Mouse (Mus musculus): Measurements from ENCODE around the gene Apbb2.

The Apbb2 gene

DNA sequence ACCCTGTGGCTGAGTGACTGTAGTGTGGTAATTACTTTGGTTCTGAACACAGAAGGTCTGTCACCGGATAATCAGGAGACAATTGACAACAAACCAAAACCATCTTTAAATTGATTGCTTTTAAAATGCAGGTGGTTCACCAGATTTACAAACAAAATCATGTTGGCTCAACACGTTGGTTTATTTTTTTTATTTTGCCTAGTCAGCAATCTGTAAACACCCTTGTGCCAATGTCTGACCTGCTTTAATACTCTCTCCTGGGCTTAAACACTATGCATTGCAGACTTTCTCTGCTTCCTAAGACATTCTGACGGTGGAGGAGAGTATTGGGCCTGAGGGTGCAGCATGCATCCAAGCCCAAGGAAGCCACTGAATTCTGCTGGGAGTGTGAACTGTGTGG, 22.3 kb downstream of the Apbb2 start:
- 0 out of 2 replicates have a peak, but pooled peaks cover 4% of the 10 kb centered on the region for H3K36me3 ChIP-seq (ENCODE audit: insufficient read depth, low read length)
- no peaks in the 10 kb centered on the region for H3K27me3 ChIP-seq (ENCODE audit: insufficient read depth, low read length)
- no peak overlapping the region for H3K4me3 ChIP-seq (replicated peaks; ENCODE audit: low read length)
- peaks cover 71% of the 10 kb centered on the region for H3K4me1 ChIP-seq (replicated peaks; ENCODE audit: low read depth, low read length)
- TF ChIP-seq POU5F1 (IDR thresholded peaks at IDR 0.05; ENCODE audit: borderline replicate concordance, low read length) (no peak), NANOG (IDR thresholded peaks at IDR 0.05; ENCODE audit: borderline replicate concordance, low read length) (no peak), CTCF (conservative IDR thresholded peaks at IDR 0.05; ENCODE audit: low read length) (no peak)
- no peaks in the 10 kb centered on the region for H3K9me3 ChIP-seq (ENCODE audit: low read length)

DNA sequence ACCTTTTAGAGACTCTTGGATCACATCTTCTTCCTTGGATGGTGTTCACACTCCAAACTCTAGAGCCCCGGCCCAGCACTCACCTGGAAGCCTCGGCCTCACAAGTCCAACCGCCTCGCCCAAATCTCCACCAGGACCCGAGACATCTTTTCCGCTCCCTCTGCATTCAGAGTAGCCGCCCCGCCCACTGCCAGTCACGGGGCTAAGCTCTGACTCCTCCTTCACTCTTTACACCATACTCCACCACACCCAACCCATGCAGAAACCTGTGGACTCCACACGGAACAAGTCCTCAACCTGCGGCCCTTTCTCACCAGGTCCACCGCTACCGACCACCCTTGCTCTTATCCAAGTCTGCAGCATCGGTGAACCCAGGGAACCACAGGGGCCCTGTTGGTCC, 23.7 kb downstream of the Apbb2 start:
- Histone ChIP-seq H3K9me3 (ENCODE audit: low read length) (no peaks in the 10 kb centered on the region), H3K4me3 (replicated peaks; ENCODE audit: low read length) (peak overlapping the region; percentile 76), H3K27me3 (ENCODE audit: insufficient read depth, low read length) (no peaks in the 10 kb centered on the region), H3K36me3 (ENCODE audit: insufficient read depth, low read length) (0 out of 2 replicates have a peak, but pooled peaks cover 7% of the 10 kb centered on the region), H3K4me1 (replicated peaks; ENCODE audit: low read depth, low read length) (peaks cover 64% of the 10 kb centered on the region)
- TF ChIP-seq CTCF (conservative IDR thresholded peaks at IDR 0.05; ENCODE audit: low read length): no peak
- TF ChIP-seq NANOG (IDR thresholded peaks at IDR 0.05; ENCODE audit: borderline replicate concordance, low read length): no peak
- no peak for TF ChIP-seq POU5F1 (IDR thresholded peaks at IDR 0.05; ENCODE audit: borderline replicate concordance, low read length)

DNA sequence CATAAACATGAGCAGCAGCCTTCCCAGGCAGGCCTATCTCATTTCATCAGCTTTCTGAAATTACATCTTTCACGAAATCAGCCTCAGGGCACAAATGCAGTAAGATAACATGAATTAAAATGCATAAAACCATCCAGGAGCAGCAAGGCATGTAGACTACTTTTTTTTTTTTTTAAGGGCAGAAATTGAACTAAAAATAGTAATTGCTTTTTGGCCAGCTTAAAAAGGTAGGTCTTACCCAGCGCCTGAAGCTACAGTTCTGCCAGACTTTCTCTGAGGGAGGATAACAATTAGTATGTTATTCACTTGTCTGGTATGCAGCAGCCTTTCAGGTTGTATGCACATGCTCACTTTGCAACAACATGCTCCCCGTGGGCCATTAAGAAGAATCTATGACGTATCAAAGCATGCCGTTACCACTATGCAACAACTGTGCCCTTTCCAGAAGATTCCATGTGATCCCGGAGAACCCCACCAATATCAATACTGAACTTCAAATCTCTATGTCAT, 32.3 kb downstream of the Apbb2 start:
- no peaks in the 10 kb centered on the region for H3K27me3 ChIP-seq (ENCODE audit: insufficient read depth, low read length)
- H3K36me3 ChIP-seq (ENCODE audit: insufficient read depth, low read length): 0 out of 2 replicates have a peak, but pooled peaks cover 3% of the 10 kb centered on the region
- H3K4me1 ChIP-seq (replicated peaks; ENCODE audit: low read depth, low read length): peaks cover under 1% of the 10 kb centered on the region; the same call in 1 of the 2 replicates
- no peak overlapping the region for H3K4me3 ChIP-seq (replicated peaks; ENCODE audit: low read length)
- H3K9me3 ChIP-seq (ENCODE audit: low read length): peaks cover 6% of the 10 kb centered on the region; the same call in 1 of the 2 replicates
- TF ChIP-seq POU5F1 (IDR thresholded peaks at IDR 0.05; ENCODE audit: borderline replicate concordance, low read length) (no peak), CTCF (conservative IDR thresholded peaks at IDR 0.05; ENCODE audit: low read length) (no peak), NANOG (IDR thresholded peaks at IDR 0.05; ENCODE audit: borderline replicate concordance, low read length) (no peak)

DNA sequence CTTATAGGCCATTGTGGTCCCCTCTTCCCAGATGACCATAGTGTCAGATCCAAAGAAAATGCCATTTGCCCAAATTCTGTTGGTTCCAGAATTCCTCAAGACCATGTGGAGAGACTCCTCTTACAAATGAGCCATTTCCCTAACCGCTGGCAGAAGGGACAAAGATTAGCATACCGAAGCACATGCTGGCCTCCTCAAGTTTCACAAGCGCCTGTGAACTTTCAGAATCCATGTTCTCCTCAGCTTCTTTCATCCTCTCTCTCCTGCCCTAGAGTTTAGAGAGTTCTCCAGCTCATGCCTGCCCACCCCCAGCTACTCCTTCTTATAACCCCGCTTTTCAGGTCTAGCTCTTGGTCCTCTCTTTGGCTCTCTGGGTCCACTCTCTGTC, 35.6 kb downstream of the Apbb2 start:
- Histone ChIP-seq H3K36me3 (ENCODE audit: insufficient read depth, low read length) (no peaks in the 10 kb centered on the region), H3K4me3 (replicated peaks; ENCODE audit: low read length) (no peak overlapping the region), H3K27me3 (ENCODE audit: insufficient read depth, low read length) (no peaks in the 10 kb centered on the region), H3K4me1 (replicated peaks; ENCODE audit: low read depth, low read length) (peaks cover 9% of the 10 kb centered on the region), H3K9me3 (ENCODE audit: low read length) (peaks cover 6% of the 10 kb centered on the region; the same call in 1 of the 2 replicates)
- TF ChIP-seq NANOG (IDR thresholded peaks at IDR 0.05; ENCODE audit: borderline replicate concordance, low read length): no peak
- TF ChIP-seq CTCF (conservative IDR thresholded peaks at IDR 0.05; ENCODE audit: low read length): no peak
- no peak for TF ChIP-seq POU5F1 (IDR thresholded peaks at IDR 0.05; ENCODE audit: borderline replicate concordance, low read length)

DNA sequence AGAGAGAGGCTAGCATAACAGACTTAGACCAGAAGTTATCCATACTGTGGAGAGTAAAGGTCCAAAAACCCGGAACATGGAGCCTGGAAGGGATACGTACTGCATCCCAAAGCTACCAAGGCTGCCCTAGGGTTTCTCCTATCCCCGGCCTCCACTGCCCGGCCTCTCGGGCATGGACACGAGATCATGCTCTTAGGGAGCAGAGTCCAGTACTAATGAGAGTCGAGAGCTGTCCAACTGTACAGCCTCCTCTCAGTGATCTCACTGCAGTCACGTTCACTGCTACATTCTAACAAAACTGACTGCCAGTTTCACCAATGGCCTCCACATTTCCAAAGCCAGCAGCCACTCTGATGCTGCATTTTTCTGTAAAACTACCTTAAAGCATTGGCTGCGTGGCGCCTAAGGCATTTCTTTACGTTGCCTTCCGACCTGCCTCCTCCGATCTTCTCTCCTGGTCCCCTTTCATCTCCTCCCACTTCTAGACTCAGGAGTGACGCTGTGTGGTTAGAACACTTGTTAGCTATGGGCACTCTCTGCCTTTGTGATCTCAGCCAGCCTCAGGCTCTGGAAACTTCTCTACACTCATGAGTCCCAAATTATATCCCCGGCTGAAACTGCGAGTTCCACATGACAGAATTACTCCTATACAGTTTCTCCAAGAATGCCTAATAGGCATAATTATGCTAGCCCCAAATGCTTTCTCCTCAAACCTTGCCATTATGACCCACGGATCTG, 36.1 kb downstream of the Apbb2 start:
- Histone ChIP-seq H3K4me1 (replicated peaks; ENCODE audit: low read depth, low read length) (peaks cover 10% of the 10 kb centered on the region), H3K4me3 (replicated peaks; ENCODE audit: low read length) (no peak overlapping the region), H3K36me3 (ENCODE audit: insufficient read depth, low read length) (no peaks in the 10 kb centered on the region), H3K27me3 (ENCODE audit: insufficient read depth, low read length) (no peaks in the 10 kb centered on the region), H3K9me3 (ENCODE audit: low read length) (peaks cover 1% of the 10 kb centered on the region; the same call in 1 of the 2 replicates)
- TF ChIP-seq NANOG (IDR thresholded peaks at IDR 0.05; ENCODE audit: borderline replicate concordance, low read length) (no peak), CTCF (conservative IDR thresholded peaks at IDR 0.05; ENCODE audit: low read length) (no peak), POU5F1 (IDR thresholded peaks at IDR 0.05; ENCODE audit: borderline replicate concordance, low read length) (no peak)

DNA sequence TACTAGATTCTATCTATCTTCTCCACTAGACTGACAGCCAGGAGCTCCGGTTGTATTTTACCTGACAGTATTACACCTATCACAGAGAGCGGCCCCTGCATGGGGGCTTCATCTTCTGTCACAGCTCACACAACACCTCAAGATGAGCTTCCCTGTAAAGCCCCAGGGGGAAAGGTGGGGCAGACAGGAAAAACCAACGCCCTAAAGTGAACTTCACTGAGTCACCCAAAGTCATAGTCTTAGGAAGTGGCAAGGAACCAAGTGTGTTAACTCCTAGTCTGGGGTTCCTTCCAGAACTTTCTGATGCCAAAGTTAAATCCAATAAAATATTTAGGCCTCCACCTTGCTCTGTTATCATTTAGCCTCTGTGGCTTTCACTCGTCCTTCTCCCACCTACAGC, 39.5 kb downstream of the Apbb2 start:
- TF ChIP-seq CTCF (conservative IDR thresholded peaks at IDR 0.05; ENCODE audit: low read length) (no peak), POU5F1 (IDR thresholded peaks at IDR 0.05; ENCODE audit: borderline replicate concordance, low read length) (no peak), NANOG (IDR thresholded peaks at IDR 0.05; ENCODE audit: borderline replicate concordance, low read length) (no peak)
- H3K36me3 ChIP-seq (ENCODE audit: insufficient read depth, low read length): no peaks in the 10 kb centered on the region
- H3K4me3 ChIP-seq (replicated peaks; ENCODE audit: low read length): no peak overlapping the region
- peaks cover 16% of the 10 kb centered on the region for H3K4me1 ChIP-seq (replicated peaks; ENCODE audit: low read depth, low read length)
- H3K27me3 ChIP-seq (ENCODE audit: insufficient read depth, low read length): no peaks in the 10 kb centered on the region
- no peaks in the 10 kb centered on the region for H3K9me3 ChIP-seq (ENCODE audit: low read length)

DNA sequence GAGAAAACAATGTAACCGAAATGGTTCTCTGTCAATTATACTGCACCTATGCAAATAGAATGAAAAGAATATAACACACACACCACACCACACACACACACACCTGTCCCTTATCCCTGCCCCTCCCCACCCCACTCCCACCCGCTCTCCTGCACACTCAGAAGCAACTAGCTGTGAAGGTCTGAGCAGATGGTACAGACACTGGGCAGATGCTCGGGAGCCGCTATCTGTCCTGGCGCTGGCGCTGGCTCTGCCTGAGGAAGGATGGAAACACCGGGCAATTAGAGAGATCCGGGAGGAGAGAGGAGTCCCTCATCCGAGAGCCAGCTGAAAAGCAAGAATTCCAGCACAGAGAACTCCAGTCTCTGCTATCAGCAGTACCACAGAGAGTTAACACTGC, 42.3 kb downstream of the Apbb2 start:
- TF ChIP-seq POU5F1 (IDR thresholded peaks at IDR 0.05; ENCODE audit: borderline replicate concordance, low read length) (no peak), NANOG (IDR thresholded peaks at IDR 0.05; ENCODE audit: borderline replicate concordance, low read length) (no peak), CTCF (conservative IDR thresholded peaks at IDR 0.05; ENCODE audit: low read length) (no peak)
- H3K4me1 ChIP-seq (replicated peaks; ENCODE audit: low read depth, low read length): peaks cover 32% of the 10 kb centered on the region
- no peaks in the 10 kb centered on the region for H3K9me3 ChIP-seq (ENCODE audit: low read length)
- H3K4me3 ChIP-seq (replicated peaks; ENCODE audit: low read length): no peak overlapping the region
- no peaks in the 10 kb centered on the region for H3K36me3 ChIP-seq (ENCODE audit: insufficient read depth, low read length)
- H3K27me3 ChIP-seq (ENCODE audit: insufficient read depth, low read length): no peaks in the 10 kb centered on the region

DNA sequence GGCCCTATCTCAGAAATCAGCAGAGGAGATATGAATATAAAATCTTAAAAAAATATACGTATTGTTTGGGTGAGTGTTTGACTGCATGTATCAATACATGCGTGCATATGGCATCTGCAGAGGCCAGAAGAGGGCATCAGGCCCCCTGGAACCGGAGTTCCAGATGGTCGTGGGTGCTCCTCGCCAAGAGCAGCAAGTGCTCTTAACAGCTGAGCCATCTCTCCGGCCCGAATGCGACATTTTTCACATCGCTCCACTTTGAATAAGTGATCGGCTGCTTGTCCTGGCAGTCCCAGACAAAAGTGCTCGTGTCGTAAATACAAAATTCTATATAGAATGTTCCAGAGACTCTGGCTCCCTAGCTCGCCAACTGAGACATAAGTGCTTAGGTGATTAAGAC, 43.4 kb downstream of the Apbb2 start:
- Histone ChIP-seq H3K9me3 (ENCODE audit: low read length) (no peaks in the 10 kb centered on the region), H3K4me3 (replicated peaks; ENCODE audit: low read length) (no peak overlapping the region), H3K36me3 (ENCODE audit: insufficient read depth, low read length) (no peaks in the 10 kb centered on the region), H3K27me3 (ENCODE audit: insufficient read depth, low read length) (no peaks in the 10 kb centered on the region), H3K4me1 (replicated peaks; ENCODE audit: low read depth, low read length) (peaks cover 32% of the 10 kb centered on the region)
- TF ChIP-seq POU5F1 (IDR thresholded peaks at IDR 0.05; ENCODE audit: borderline replicate concordance, low read length): no peak
- TF ChIP-seq CTCF (conservative IDR thresholded peaks at IDR 0.05; ENCODE audit: low read length): no peak
- no peak for TF ChIP-seq NANOG (IDR thresholded peaks at IDR 0.05; ENCODE audit: borderline replicate concordance, low read length)
